Mouse (Mus musculus) embryonic facial prominence, embryonic 14.5 days (tissue): ENCODE data around the gene Cbx6. TPM values are rescaled to one million over a fixed set of nuclear protein-coding genes. Genes with fewer than 3 reads are reported as not detected.
A peak's percentile ranks its signal among the peaks of the same experiment; 100 is the strongest.

ENCODE experiments used
- ATAC-seq: fragments of 200-750 bp; cut with Nextera tagmentation; 2 replicates; pipeline ENCODE4 v1.8.0; 2017; ENCODE audit warnings: low read depth, moderate number of reproducible peaks, moderate TSS enrichment
- DNase-seq: peaks from one replicate; pipeline ENCODE4 v3.0.0-alpha.2; 2015; ENCODE audit warnings: low spot score
- H3K27ac ChIP-seq: fragments of 300-500 bp; sonication (generic); replicated peaks from 2 replicates; pipeline ENCODE4 v1.5.1; 2014; ENCODE audit warnings: low read depth, mild to moderate bottlenecking, low read length, moderate library complexity
- H3K27me3 ChIP-seq: fragments of 300-500 bp; sonication (generic); replicated peaks from 2 replicates; pipeline ENCODE4 v1.6.1; 2014; ENCODE audit warnings: low read length; ENCODE audit not compliant: control insufficient read depth, insufficient read depth
- H3K36me3 ChIP-seq: fragments of 300-500 bp; sonication (generic); 2 replicates; pipeline ENCODE4 v1.6.1; 2014; ENCODE audit warnings: low read length, mixed read lengths; ENCODE audit not compliant: control insufficient read depth, insufficient read depth
- H3K4me1 ChIP-seq: fragments of 300-500 bp; sonication (generic); 2 replicates; pipeline ENCODE4 v1.6.1; 2014; ENCODE audit warnings: antibody characterized with exemption, low read length; ENCODE audit not compliant: control insufficient read depth, insufficient read depth
- H3K4me2 ChIP-seq: fragments of 300-500 bp; sonication (generic); 2 replicates; pipeline ENCODE4 v1.6.1; 2014; ENCODE audit warnings: low read depth, mild to moderate bottlenecking, low read length, moderate library complexity, mixed read lengths
- H3K4me3 ChIP-seq: fragments of 300-500 bp; sonication (generic); 2 replicates; pipeline ENCODE4 v1.5.1; 2014; ENCODE audit warnings: low read depth, mild to moderate bottlenecking, low read length
- H3K9ac ChIP-seq: fragments of 300-500 bp; sonication (generic); 2 replicates; pipeline ENCODE4 v1.6.1; 2014; ENCODE audit warnings: low read depth, mild to moderate bottlenecking, low read length, moderate library complexity, mixed read lengths
- H3K9me3 ChIP-seq: fragments of 300-500 bp; sonication (generic); 2 replicates; pipeline ENCODE4 v1.6.1; 2016; ENCODE audit warnings: low read length; ENCODE audit not compliant: control insufficient read depth
- WGBS: fragments of 180-500 bp; shearing (Covaris S2); extraction: QIAGEN DNeasy Blood & Tissue Kit; methylation state at CpG from one replicate; pipeline ENCODE4 v1.1.7; 2014; 5-methylcytosine and 5-hydroxymethylcytosine counted together
- polyA plus RNA-seq: library from polyadenylated mRNA; unstranded; fragments of >200 nt; fragmentation: Nextera tagmentation; extraction: Ambion mirVana; gene quantifications from 2 replicates; pipeline ENCODE4 v1.2.1, GENCODE M21; 2014

Gene Cbx6
- polyA plus RNA-seq, 1 experiment from 2014 or later, result 50.2 TPM

GRCm38 (mm10) chr15:79873545-79873944 lies 39.1 kb upstream of the Cbx6 start:
- H3K4me3 ChIP-seq, result no peak overlapping the region
- H3K4me2 ChIP-seq, result no peak overlapping the region
- DNase-seq (no peak), ATAC-seq (no peak)
- H3K4me1 ChIP-seq, result no peaks in the 10 kb centered on the region
- no peaks in the 10 kb centered on the region for H3K27me3 ChIP-seq
- H3K27ac ChIP-seq, result no peak overlapping the region
- H3K9me3 ChIP-seq, result 0 out of 2 replicates have a peak, but pooled peaks cover 3% of the 10 kb centered on the region
- no peak overlapping the region for H3K9ac ChIP-seq
- WGBS, result 83% methylated on average over 8 of the region's 8 CpGs
- no peaks in the 10 kb centered on the region for H3K36me3 ChIP-seq

- Histone ChIP-seq H3K27me3 (no peaks in the 10 kb centered on the region), H3K27ac (no peak overlapping the region), H3K36me3 (no peaks in the 10 kb centered on the region), H3K4me2 (no peak overlapping the region), H3K9me3 (0 out of 2 replicates have a peak, but pooled peaks cover 8% of the 10 kb centered on the region), H3K4me3 (no peak overlapping the region), H3K4me1 (no peaks in the 10 kb centered on the region), H3K9ac (no peak overlapping the region)
- ATAC-seq (no peak), DNase-seq (no peak)
- WGBS, result 81% methylated on average over 3 of the region's 3 CpGs
These were observed 32.9 kb upstream of the Cbx6 start for GRCm38 (mm10) chr15:79867260-79868002.

GRCm38 (mm10) chr15:79859821-79860220 lies 25.3 kb upstream of the Cbx6 start:
- no peak overlapping the region for H3K4me2 ChIP-seq
- no peak for DNase-seq
- 83% methylated on average over 9 of the region's 9 CpGs for WGBS
- no peak overlapping the region for H3K27ac ChIP-seq
- ATAC-seq, result no peak
- no peaks in the 10 kb centered on the region for H3K27me3 ChIP-seq
- no peaks in the 10 kb centered on the region for H3K9me3 ChIP-seq
- no peak overlapping the region for H3K9ac ChIP-seq
- no peak overlapping the region for H3K4me3 ChIP-seq
- no peaks in the 10 kb centered on the region for H3K36me3 ChIP-seq
- H3K4me1 ChIP-seq, result no peaks in the 10 kb centered on the region

- Histone ChIP-seq H3K27ac (no peak overlapping the region), H3K4me1 (no peaks in the 10 kb centered on the region), H3K4me3 (no peak overlapping the region), H3K9ac (no peak overlapping the region), H3K4me2 (no peak overlapping the region), H3K36me3 (no peaks in the 10 kb centered on the region), H3K27me3 (no peaks in the 10 kb centered on the region), H3K9me3 (no peaks in the 10 kb centered on the region)
- ATAC-seq (no peak), DNase-seq (no peak)
- WGBS, result 88% methylated on average over 5 of the region's 5 CpGs
These were observed 24.5 kb upstream of the Cbx6 start for GRCm38 (mm10) chr15:79858979-79859378.

- H3K4me3 ChIP-seq, result no peak overlapping the region
- H3K9me3 ChIP-seq, result no peaks in the 10 kb centered on the region
- no peak overlapping the region for H3K27ac ChIP-seq
- no peaks in the 10 kb centered on the region for H3K27me3 ChIP-seq
- 93% methylated on average over 2 of the region's 2 CpGs for WGBS
- no peaks in the 10 kb centered on the region for H3K36me3 ChIP-seq
- ATAC-seq (no peak), DNase-seq (no peak)
- H3K4me1 ChIP-seq, result peaks cover 15% of the 10 kb centered on the region
- no peak overlapping the region for H3K9ac ChIP-seq
- H3K4me2 ChIP-seq, result no peak overlapping the region
These were observed 15.7 kb upstream of the Cbx6 start for GRCm38 (mm10) chr15:79850143-79850542.

- WGBS, result 16% methylated on average over 5 of the region's 5 CpGs
- H3K9me3 ChIP-seq, result no peaks in the 10 kb centered on the region
- no peak overlapping the region for H3K9ac ChIP-seq
- 0 out of 2 replicates have a peak overlapping the region, but pooled peaks have one; percentile 4 for H3K4me2 ChIP-seq
- ATAC-seq (peak; percentile 87), DNase-seq (peak; percentile 84)
- no peak overlapping the region for H3K4me3 ChIP-seq
- no peaks in the 10 kb centered on the region for H3K36me3 ChIP-seq
- H3K4me1 ChIP-seq, result peaks cover 15% of the 10 kb centered on the region
- H3K27me3 ChIP-seq, result no peaks in the 10 kb centered on the region
- H3K27ac ChIP-seq, result peak overlapping the region; percentile 63
These were observed 12.6 kb upstream of the Cbx6 start for GRCm38 (mm10) chr15:79847100-79847499.

GRCm38 (mm10) chr15:79845986-79846385 lies 11.5 kb upstream of the Cbx6 start:
- no peaks in the 10 kb centered on the region for H3K9me3 ChIP-seq
- H3K4me2 ChIP-seq, result no peak overlapping the region
- no peaks in the 10 kb centered on the region for H3K36me3 ChIP-seq
- H3K27me3 ChIP-seq, result no peaks in the 10 kb centered on the region
- no peak for ATAC-seq
- no peak for DNase-seq
- no peak overlapping the region for H3K9ac ChIP-seq
- 68% methylated on average over 4 of the region's 4 CpGs for WGBS
- no peak overlapping the region for H3K27ac ChIP-seq
- no peak overlapping the region for H3K4me3 ChIP-seq
- H3K4me1 ChIP-seq, result peaks cover 15% of the 10 kb centered on the region

GRCm38 (mm10) chr15:79842985-79843384 lies 8.5 kb upstream of the Cbx6 start:
- 84% methylated on average over 3 of the region's 3 CpGs for WGBS
- H3K4me1 ChIP-seq, result peaks cover 13% of the 10 kb centered on the region

GRCm38 (mm10) chr15:79840281-79840680 lies 5.8 kb upstream of the Cbx6 start:
- H3K36me3 ChIP-seq, result no peaks in the 10 kb centered on the region
- DNase-seq, result no peak
- no peaks in the 10 kb centered on the region for H3K9me3 ChIP-seq
- H3K4me3 ChIP-seq, result no peak overlapping the region
- H3K27ac ChIP-seq, result no peak overlapping the region
- H3K4me1 ChIP-seq, result peaks cover 3% of the 10 kb centered on the region; the same call in 1 of the 2 replicates
- no peak for ATAC-seq
- H3K27me3 ChIP-seq, result no peaks in the 10 kb centered on the region
- H3K9ac ChIP-seq, result no peak overlapping the region
- 32% methylated on average over 2 of the region's 2 CpGs for WGBS
- H3K4me2 ChIP-seq, result no peak overlapping the region

More at GRCm38 (mm10) chr15:79842985-79843384, 8.5 kb upstream of the Cbx6 start:
- Histone ChIP-seq H3K9ac (no peak overlapping the region), H3K4me2 (no peak overlapping the region), H3K27me3 (no peaks in the 10 kb centered on the region), H3K36me3 (no peaks in the 10 kb centered on the region), H3K9me3 (no peaks in the 10 kb centered on the region), H3K27ac (no peak overlapping the region), H3K4me3 (no peak overlapping the region)
- ATAC-seq, result no peak
- DNase-seq, result no peak
